Mouse (Mus musculus): ENCODE measurements at regions not wholly inside any gene's neighbourhood (a gene's known extent, or its start where the extent isn't known, plus 50 kb on each side); places are given as distances from the start of the nearest gene placed in this dataset.

DNA sequence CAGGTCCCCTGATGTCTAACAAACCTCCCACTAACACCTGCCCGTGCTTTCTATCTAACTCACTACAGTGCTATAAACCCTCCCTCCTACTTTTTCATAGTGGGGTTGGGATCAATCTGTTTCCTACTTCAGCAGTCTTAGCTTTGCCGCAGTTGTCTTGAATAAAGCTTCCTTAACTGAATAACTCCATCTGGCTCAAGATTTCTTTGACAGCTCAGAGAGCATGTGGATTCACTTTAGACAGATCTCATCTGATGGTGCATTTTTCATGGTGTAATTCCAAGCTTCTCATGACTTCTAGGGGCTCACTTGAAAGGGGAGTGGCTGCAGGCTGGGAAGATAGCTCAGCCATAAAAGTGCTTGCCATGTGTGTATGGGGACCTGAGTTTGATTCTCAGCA, 313.2 kb upstream of the Dpyd start:
- DNase-seq: no peak

DNA sequence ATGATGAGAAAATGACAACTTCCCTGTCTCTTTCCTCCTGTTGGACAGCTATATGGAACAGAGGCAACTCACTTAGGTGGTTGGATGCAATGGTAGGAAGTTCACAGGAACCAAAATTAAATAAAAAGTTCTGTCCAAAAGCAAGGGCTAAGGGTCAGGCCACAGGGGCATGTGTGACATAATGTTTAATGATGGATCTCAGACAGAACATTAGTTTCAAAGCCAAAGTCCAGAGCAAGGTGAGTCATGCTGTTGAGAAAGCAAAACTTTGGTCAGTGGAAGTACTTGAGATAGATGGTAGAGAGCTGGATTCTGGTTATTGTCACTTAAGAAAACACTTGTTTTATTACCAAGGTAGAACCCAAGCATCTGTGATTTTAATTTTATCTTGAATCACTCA, 286.0 kb upstream of the Dpyd start:
- DNase-seq: no peak

DNA sequence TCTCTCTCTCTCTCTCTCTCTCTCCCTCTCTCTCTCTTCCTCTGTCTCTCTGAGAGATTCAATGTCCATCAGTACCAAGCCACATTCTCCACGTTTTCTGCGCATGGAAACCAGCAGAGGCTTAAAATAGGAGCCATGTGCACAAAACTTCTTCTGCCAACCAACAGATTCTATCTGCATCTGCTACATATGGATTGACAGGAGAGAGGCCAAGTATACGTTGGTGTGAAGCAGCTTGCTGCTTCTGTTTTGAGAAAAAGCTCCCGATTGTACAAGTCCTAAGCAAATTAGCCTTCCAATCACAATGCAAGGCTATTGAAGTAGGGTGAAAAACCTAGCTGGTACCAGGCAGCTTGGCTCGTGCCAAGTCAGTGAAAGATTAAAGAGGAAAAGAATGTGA, 283.7 kb upstream of the Dpyd start:
- no peak for DNase-seq

DNA sequence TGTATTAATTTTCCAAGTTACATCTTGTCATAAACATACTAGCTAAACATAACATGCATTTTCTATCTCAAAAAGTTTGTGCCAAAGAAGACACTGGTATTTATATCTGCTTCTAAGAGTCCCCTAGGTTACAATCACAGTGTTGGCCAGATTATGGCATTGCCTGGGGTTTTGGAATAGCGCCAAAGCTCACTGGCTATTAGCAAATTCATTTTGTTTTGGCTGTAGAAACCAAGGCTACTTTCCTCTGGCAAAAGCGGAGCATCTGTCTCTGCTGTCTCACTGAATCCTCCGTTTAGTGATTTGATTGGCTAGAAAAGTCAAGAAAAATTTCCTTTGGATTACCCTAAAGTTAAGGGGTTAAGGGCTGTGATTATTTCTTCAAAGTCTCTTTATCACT, 275.0 kb upstream of the Dpyd start:
- DNase-seq: peak; percentile 21

DNA sequence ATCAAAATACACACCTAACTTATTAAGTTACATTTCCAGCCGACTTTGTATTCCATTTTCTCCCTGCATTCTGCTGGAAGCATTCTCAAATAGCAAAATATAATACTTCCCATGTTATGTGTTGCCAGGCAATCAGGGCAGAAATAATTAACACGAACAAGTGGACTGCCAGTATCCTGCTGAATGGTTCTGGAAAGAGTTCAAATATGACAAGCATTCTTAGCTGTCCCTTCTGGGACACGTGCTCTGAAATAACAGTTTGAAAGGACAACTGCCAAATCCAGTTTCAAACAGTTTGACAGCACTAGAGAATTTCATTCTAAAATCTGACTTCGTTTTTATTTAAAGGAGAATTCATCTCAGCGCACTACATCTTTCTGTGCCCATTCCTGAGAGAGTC, 236.8 kb upstream of the Dpyd start:
- DNase-seq: no peak

DNA sequence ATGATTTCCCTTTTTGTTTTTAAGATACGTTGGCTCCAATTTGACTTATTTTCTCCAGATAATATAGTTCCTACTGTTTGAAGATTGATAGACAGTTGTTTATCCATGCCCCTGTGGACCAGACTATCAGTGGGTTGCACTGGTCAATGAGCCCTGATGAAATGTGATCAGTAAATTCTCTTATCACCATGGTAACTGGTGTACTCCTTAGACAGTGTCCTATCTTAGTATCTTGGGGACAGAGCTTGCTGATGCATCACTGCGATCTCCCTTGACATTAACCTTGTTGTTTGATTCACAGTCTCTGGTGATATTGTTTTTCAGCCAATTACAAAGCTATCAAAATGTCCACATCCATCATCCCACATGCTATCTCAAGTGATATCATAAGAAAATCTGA, 233.7 kb upstream of the Dpyd start:
- DNase-seq: no peak

DNA sequence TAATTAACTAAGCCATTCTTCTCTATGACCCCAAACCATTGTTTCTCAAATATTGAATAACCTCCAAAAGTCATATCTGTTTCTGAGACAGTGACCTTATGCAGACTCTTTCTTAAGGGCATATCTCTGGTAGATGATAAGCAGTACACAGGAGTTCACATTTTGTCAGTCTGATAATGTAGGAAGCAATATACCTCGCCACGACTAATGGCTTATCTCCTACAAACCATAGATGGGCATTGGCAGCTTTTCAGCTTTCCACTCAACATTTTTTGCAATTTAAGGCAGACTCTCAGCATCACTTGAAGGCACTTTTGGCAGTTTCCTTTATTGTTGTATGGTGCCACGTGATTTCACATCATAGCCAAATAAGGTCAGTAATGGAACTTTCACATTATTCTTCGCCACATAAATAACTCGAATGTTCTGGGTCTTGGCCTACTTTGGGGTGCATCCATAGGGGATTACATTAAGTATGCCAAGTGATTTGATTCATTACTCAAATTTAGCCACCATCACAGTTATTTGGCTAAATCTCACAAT, 232.7 kb upstream of the Dpyd start:
- no peak for DNase-seq

DNA sequence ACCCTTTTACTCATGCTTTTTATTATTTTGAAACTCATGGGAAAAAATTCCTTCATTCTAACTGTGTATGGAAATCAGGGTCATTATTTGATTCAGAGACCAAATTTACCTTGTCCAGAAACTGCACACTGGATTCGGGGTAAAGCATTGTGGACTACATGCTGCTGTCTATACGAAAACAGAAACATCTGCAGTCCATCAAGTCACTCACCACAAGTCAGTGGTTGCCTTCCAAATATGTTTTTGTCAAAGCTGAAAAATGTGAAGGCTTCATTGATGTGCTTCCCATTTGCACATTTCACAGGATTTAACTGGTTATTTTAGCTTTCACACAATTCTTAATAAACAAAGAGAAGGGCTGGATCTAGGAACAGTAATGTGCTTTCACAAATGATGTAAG, 230.4 kb upstream of the Dpyd start:
- DNase-seq: no peak

DNA sequence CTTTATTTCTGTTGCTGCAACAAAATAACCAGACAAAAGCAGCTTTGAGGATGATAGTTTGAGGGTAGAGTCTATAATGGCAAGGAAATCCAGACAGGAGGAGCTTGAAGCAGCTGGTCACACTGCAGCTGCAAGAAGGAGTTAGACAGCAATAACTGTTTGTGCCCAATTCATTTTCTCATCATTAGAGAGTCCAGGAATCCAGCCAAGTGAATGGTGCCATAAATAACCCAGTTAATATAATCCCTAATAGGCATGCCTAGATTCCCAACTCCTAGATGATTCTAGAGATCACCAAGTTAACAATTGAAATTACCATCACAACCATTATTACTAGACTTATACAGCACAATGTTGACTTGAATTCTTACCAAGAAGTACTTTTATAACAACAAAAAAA, 223.2 kb upstream of the Dpyd start:
- DNase-seq: no peak

DNA sequence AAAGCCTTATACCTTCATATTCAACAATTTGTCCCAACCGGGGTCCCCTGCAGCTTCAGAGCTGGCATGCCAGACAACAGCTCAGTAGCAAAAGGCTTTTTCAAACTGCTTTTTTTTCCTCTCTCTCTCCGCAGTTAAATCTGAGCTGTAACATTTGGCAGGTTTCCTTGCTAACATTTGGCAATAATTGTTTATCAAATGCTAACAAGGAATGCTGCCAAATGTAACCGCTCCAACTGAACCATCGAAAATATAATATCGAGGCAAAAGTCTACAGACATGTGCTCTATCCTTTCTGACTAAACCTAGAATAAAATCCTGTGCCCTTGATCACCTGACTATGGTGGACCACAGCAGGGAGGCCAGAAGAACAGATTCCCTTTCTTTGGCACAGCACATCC, 200.2 kb upstream of the Dpyd start:
- no peak for DNase-seq
